8 mouse cellular contexts compared by ENCODE assay signal in genomic region chr10:128377940-128378448, GRCm38 (mm10). TPM values are rescaled to one million over a fixed set of nuclear protein-coding genes. Genes with fewer than 3 reads are reported as not detected.
DNase-seq lines count a peak whose midpoint lies in the region; ATAC-seq and TF ChIP-seq lines count a peak whose summit lies in the region.
"Had no signal": no experiment of that assay in that cellular context is flagged by ENCODE, and none has a peak within 500 bp of the region (broad histone marks: within the 10 kb centered on the region; RNA-seq: fewer than 3 reads in every experiment).

No protein-coding gene starts in this region.

- no peak for ATAC-seq in lung, embryonic 15.5 days (ENCODE audit: borderline replicate concordance, extremely low read depth, low FRiP score, low TSS enrichment)
- ATAC-seq in inflammation-experienced regulatory T-cells, adult 6 months: no peak

- peaks cover 14% of the 10 kb centered on the region for H3K4me1 ChIP-seq in lung, embryonic 15.5 days
- peaks cover 32% of the 10 kb centered on the region for H3K4me1 ChIP-seq in forebrain, embryonic 10.5 days
- peaks cover 27% of the 10 kb centered on the region for H3K4me1 ChIP-seq in limb, embryonic 10.5 days
- H3K4me1 ChIP-seq in olfactory bulb, adult 2 months (ENCODE audit: control insufficient read depth, insufficient read depth, low read length): peaks cover 16% of the 10 kb centered on the region

- no peaks in the 10 kb centered on the region for H3K27me3 ChIP-seq in lung, embryonic 15.5 days
- no peaks in the 10 kb centered on the region for H3K27me3 ChIP-seq in forebrain, embryonic 10.5 days (ENCODE audit: poor library complexity, severe bottlenecking)
- no peaks in the 10 kb centered on the region for H3K27me3 ChIP-seq in limb, embryonic 10.5 days (ENCODE audit: low read depth, poor library complexity, severe bottlenecking)

- H3K4me3 ChIP-seq in lung, embryonic 15.5 days: peak overlapping the region; percentile 95
- H3K4me3 ChIP-seq in forebrain, embryonic 10.5 days: peak overlapping the region; percentile 75
- peak overlapping the region; percentile 99 for H3K4me3 ChIP-seq in limb, embryonic 10.5 days
- H3K4me3 ChIP-seq in olfactory bulb, adult 2 months (ENCODE audit: insufficient read depth, low read depth, low read length): peak overlapping the region; percentile 96

- H3K36me3 ChIP-seq in lung, embryonic 15.5 days: peaks cover 42% of the 10 kb centered on the region
- H3K36me3 ChIP-seq in forebrain, embryonic 10.5 days (replicated peaks): peaks cover 52% of the 10 kb centered on the region
- peaks cover 58% of the 10 kb centered on the region for H3K36me3 ChIP-seq in limb, embryonic 10.5 days

- peak overlapping the region; percentile 99 for H3K9ac ChIP-seq in lung, embryonic 15.5 days

- peak overlapping the region; percentile 87 for H3K4me2 ChIP-seq in lung, embryonic 15.5 days

- no peak for TF ChIP-seq POLR2A in olfactory bulb, adult 2 months (IDR thresholded peaks at IDR 0.05; ENCODE audit: insufficient read depth, low read depth, low read length)

- no peak for DNase-seq in lung, postnatal 4 days
- DNase-seq in forebrain, embryonic 10.5 days (ENCODE audit: extremely low spot score, low spot score): no peak
- no peak for DNase-seq in limb, embryonic 10.5 days (ENCODE audit: low spot score)
- DNase-seq in left cerebral cortex, postnatal 10 days (ENCODE audit: extremely low spot score in 1 of 2, low spot score in 2 of 2): no peak

- H3K9me3 ChIP-seq in lung, embryonic 15.5 days: no peaks in the 10 kb centered on the region
- H3K9me3 ChIP-seq in forebrain, embryonic 10.5 days: no peaks in the 10 kb centered on the region
- no peaks in the 10 kb centered on the region for H3K9me3 ChIP-seq in limb, embryonic 10.5 days (replicated peaks)

- peak overlapping the region; percentile 95; the same call in 1 of the 2 replicates for H3K27ac ChIP-seq in lung, embryonic 15.5 days
- peak overlapping the region; percentile 98 for H3K27ac ChIP-seq in forebrain, embryonic 10.5 days
- H3K27ac ChIP-seq in limb, embryonic 10.5 days: peak overlapping the region; percentile 96
- peak overlapping the region; percentile 66 for H3K27ac ChIP-seq in olfactory bulb, adult 2 months (ENCODE audit: insufficient read depth, low read depth, low read length)

- 47% methylated on average over 14 of the region's 14 CpGs for WGBS in lung, embryonic 15.5 days
- 59% methylated on average over 14 of the region's 14 CpGs for whole genome bisulfite sequencing in forebrain, embryonic 10.5 days
- WGBS in limb, embryonic 10.5 days: 60% methylated on average over 14 of the region's 14 CpGs
- WGBS in olfactory bulb, adult 2 months: 37% methylated on average over 14 of the region's 14 CpGs

- no peak for TF ChIP-seq CTCF in olfactory bulb, adult 2 months (IDR thresholded peaks at IDR 0.05; ENCODE audit: insufficient read depth, low read depth, low read length)

- intact Hi-C loops in left cerebral cortex, postnatal 10 days (cut with DNase I): loop anchor here (5.0 kb wide), 1 partner anchor 79 kb away; the partner anchor contains the start of gene Smarcc2

RNA-seq across cellular contexts. Expression of gene Ankrd52, which starts 1.1 kb away (rescaled TPM):
- polyA plus RNA-seq in lung, embryonic 15.5 days (2015; fragmentation: Nextera tagmentation; extraction: Ambion mirVana): 13.0 and 14.9 TPM in 2 replicates
- 11.1 and 13.1 TPM in 2 replicates for polyA plus RNA-seq in forebrain, embryonic 10.5 days (2016; fragmentation: Nextera tagmentation; extraction: Ambion mirVana)
- 15.9 and 16.5 TPM in 2 replicates for polyA plus RNA-seq in limb, embryonic 10.5 days (2016; fragmentation: Nextera tagmentation; extraction: Ambion mirVana)
- polyA plus RNA-seq in olfactory bulb, adult 2 months (2012; ENCODE audit: insufficient read depth, insufficient read length, low replicate concordance, missing spikeins): not detected in 2 replicates
- 1 to 10 TPM; 1.7 to 6.7 (median 3.6) TPM for polyA plus RNA-seq in inflammation-experienced regulatory T-cells, adult 6 months (2017; shearing (Covaris generic))
- 10 to 100 TPM; 74.4 TPM for total RNA-seq in left cerebral cortex, postnatal 10 days (2021)

RNA-seq across cellular contexts. Expression of gene Coq10a, which starts 9.2 kb away (rescaled TPM):
- 12.5 and 12.6 TPM in 2 replicates for polyA plus RNA-seq in lung, embryonic 15.5 days (2015; fragmentation: Nextera tagmentation; extraction: Ambion mirVana)
- polyA plus RNA-seq in forebrain, embryonic 10.5 days (2016; fragmentation: Nextera tagmentation; extraction: Ambion mirVana): 9.2 and 10.1 TPM in 2 replicates
- 5.6 and 9.1 TPM in 2 replicates for polyA plus RNA-seq in limb, embryonic 10.5 days (2016; fragmentation: Nextera tagmentation; extraction: Ambion mirVana)
- polyA plus RNA-seq in olfactory bulb, adult 2 months (2012; ENCODE audit: insufficient read depth, insufficient read length, low replicate concordance, missing spikeins): not detected in 2 replicates
- 10 to 100 TPM; 12.8 to 19.9 (median 17.3) TPM for polyA plus RNA-seq in inflammation-experienced regulatory T-cells, adult 6 months (2017; shearing (Covaris generic))
- total RNA-seq in left cerebral cortex, postnatal 10 days (2021): 10 to 100 TPM; 69.8 to 74.6 TPM

RNA-seq across cellular contexts. Expression of gene Slc39a5, which starts 23.0 kb away (rescaled TPM):
- 0.31 and 0.99 TPM in 2 replicates for polyA plus RNA-seq in lung, embryonic 15.5 days (2015; fragmentation: Nextera tagmentation; extraction: Ambion mirVana)
- polyA plus RNA-seq in forebrain, embryonic 10.5 days (2016; fragmentation: Nextera tagmentation; extraction: Ambion mirVana): 0.30 TPM in 1 of 2 replicates, not detected in the other
- 0.21 TPM in 1 of 2 replicates, not detected in the other for polyA plus RNA-seq in limb, embryonic 10.5 days (2016; fragmentation: Nextera tagmentation; extraction: Ambion mirVana)
- not detected in 2 replicates for polyA plus RNA-seq in olfactory bulb, adult 2 months (2012; ENCODE audit: insufficient read depth, insufficient read length, low replicate concordance, missing spikeins)
- not detected for polyA plus RNA-seq in inflammation-experienced regulatory T-cells, adult 6 months (2017; shearing (Covaris generic))
- under 1 TPM; 0.56 to 0.69 TPM for total RNA-seq in left cerebral cortex, postnatal 10 days (2021)
- total RNA-seq: adrenal gland, postnatal 36 days had no signal

RNA-seq across cellular contexts. Expression of gene Nabp2, which starts 33.3 kb away (rescaled TPM):
- polyA plus RNA-seq in lung, embryonic 15.5 days (2015; fragmentation: Nextera tagmentation; extraction: Ambion mirVana): 72.1 and 75.7 TPM in 2 replicates
- 161 and 164 TPM in 2 replicates for polyA plus RNA-seq in forebrain, embryonic 10.5 days (2016; fragmentation: Nextera tagmentation; extraction: Ambion mirVana)
- 98.7 and 133 TPM in 2 replicates for polyA plus RNA-seq in limb, embryonic 10.5 days (2016; fragmentation: Nextera tagmentation; extraction: Ambion mirVana)
- not detected in 2 replicates for polyA plus RNA-seq in olfactory bulb, adult 2 months (2012; ENCODE audit: insufficient read depth, insufficient read length, low replicate concordance, missing spikeins)
- polyA plus RNA-seq in inflammation-experienced regulatory T-cells, adult 6 months (2017; shearing (Covaris generic)): 10 to 100 TPM; 68.8 to 87.0 (median 73.8) TPM
- 10 to 100 TPM; 88.5 to 93.8 TPM for total RNA-seq in left cerebral cortex, postnatal 10 days (2021)

RNA-seq across cellular contexts. Expression of gene Rnf41, which starts 33.5 kb away (rescaled TPM):
- 39.8 and 42.1 TPM in 2 replicates for polyA plus RNA-seq in lung, embryonic 15.5 days (2015; fragmentation: Nextera tagmentation; extraction: Ambion mirVana)
- 40.9 and 42.9 TPM in 2 replicates for polyA plus RNA-seq in forebrain, embryonic 10.5 days (2016; fragmentation: Nextera tagmentation; extraction: Ambion mirVana)
- polyA plus RNA-seq in limb, embryonic 10.5 days (2016; fragmentation: Nextera tagmentation; extraction: Ambion mirVana): 41.9 and 43.6 TPM in 2 replicates
- polyA plus RNA-seq in olfactory bulb, adult 2 months (2012; ENCODE audit: insufficient read depth, insufficient read length, low replicate concordance, missing spikeins): 155 TPM in 1 of 2 replicates, not detected in the other
- polyA plus RNA-seq in inflammation-experienced regulatory T-cells, adult 6 months (2017; shearing (Covaris generic)): 10 to 100 TPM; 25.2 to 42.2 (median 37.9) TPM
- total RNA-seq in left cerebral cortex, postnatal 10 days (2021): 10 to 100 TPM; 79.3 to 81.6 TPM
